Mouse (Mus musculus): ENCODE data around the gene 3425401B19Rik. TPM values are rescaled to one million over a fixed set of nuclear protein-coding genes. Genes with fewer than 3 reads are reported as not detected.

3425401B19Rik gene
- polyA plus RNA-seq, 1 experiment: 0.10 TPM

- 77% methylated on average over 3 of the region's 3 CpGs for WGBS
- no peak for DNase-seq (ENCODE audit: low read depth, low spot score)
Observed at GRCm38 (mm10) chr14:32678565-32678964, 6.5 kb downstream of the 3425401B19Rik start.

- WGBS: 52% methylated on average over 3 of the region's 3 CpGs
- DNase-seq (ENCODE audit: low read depth, low spot score): no peak
Observed at GRCm38 (mm10) chr14:32673178-32673577, 11.9 kb downstream of the 3425401B19Rik start.

DNA sequence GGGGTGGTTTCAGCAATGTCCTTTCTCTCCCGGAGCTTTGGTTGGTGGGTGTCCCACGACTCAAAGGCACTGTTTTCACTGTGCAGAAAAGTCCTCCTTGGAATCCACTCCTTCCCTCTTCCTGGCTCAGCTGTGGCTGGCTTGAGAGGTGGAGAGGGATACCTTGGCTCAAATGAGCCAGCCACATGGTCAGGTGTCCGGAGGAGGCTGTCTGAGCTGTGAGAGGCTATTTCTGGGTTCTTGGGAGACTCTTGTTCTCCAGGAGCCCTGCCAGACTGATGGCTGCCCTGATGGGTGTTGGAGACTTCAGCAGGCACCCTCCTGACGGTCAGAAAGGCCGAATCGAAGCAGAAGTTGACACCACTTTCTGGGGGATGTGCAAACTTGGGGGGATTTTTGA is 22.0 kb downstream of the 3425401B19Rik start:
- WGBS: 86% methylated on average over 6 of the region's 6 CpGs
- DNase-seq (ENCODE audit: low read depth, low spot score): no peak

DNA sequence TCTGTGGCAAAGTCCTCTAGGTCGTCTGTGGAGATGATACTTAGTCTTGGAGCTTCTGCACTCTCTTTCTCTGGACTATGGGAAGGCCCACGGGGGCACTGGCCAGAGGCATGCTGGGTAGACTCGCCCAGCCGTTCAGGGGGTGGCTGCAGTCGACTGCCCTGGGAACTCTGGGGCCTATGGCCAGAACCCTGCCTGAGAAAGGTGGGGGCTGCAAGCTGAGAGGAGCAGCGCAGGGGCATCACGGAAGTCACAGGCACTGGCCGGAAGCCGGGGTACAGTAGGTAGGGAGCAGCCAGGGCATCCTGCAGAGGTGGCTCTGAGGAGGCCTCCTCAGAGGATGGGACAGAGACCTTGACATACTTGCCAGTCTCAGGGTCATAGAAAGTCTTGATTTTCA is 25.3 kb downstream of the 3425401B19Rik start:
- 74% methylated on average over 9 of the region's 9 CpGs for WGBS
- no peak for DNase-seq (ENCODE audit: low read depth, low spot score)

- 81% methylated on average over 2 of the region's 2 CpGs for WGBS
- no peak for DNase-seq (ENCODE audit: low read depth, low spot score)
Observed at GRCm38 (mm10) chr14:32638485-32638884, 46.6 kb downstream of the 3425401B19Rik start.

GRCm38 (mm10) chr14:32634015-32634682 is 50.9 kb downstream of the 3425401B19Rik start:
- WGBS: 23% methylated on average over 11 of the region's 11 CpGs
- DNase-seq (ENCODE audit: low read depth, low spot score): no peak

DNA sequence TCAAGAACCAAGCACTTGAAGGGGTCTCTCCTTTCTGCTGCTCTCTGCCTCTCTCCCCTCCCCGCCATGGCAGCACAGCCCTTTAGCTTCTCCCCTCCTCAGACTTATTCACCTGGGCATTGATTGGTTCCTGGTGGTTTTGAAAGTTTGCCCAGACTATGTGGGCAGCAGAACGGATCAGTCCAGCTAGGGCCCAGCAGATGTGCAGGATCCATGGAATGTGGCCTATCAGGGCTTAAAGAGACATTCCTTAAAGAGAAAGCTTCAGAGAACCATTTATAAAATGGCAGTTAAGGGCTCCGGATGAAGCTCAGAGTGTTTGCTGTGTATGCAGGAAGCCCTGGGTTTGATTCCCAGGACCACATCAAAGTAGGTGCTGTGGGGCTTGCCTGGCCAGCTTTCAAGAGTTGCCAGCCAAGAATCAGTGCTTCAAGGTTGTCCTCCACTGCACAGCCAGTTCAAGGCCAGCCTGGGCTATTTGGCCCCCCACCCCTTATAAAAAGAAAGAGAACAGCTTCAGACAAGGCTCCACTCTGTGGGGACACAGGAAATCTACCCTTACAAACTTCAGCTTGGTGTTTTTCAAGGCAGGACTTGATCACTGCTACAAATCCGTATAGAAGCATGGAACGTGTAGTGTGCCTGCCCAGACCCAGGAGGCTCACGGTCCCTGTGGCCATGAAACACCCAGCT is 52.0 kb downstream of the 3425401B19Rik start:
- 72% methylated on average over 6 of the region's 6 CpGs for WGBS

DNA sequence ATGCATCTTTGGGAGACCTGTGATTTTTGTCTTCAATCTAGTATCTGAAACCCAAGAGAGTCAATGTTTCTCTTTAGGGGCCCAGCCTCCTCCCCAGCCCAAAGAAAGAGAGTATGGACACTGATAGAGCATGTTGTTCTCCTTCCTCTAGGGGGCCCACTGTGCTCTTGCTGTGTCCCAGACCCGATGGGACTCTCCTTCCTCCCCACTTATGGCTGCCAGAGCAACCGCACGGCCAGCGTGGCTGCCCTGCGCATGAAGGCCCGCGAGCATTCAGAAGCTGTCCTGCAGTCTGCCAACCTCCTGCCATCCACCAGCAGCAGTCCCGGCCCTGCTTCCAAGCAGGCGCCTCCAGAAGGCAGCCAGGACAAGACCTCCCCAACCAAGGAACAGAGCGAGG is 56.5 kb downstream of the 3425401B19Rik start:
- no peak for DNase-seq (ENCODE audit: low read depth, low spot score)
- 52% methylated on average over 10 of the region's 10 CpGs for WGBS

More for the DNA sequence above, 52.0 kb downstream of the 3425401B19Rik start:
- DNase-seq (ENCODE audit: low read depth, low spot score): no peak

GRCm38 (mm10) chr14:32627271-32627670 is 57.8 kb downstream of the 3425401B19Rik start:
- 40% methylated on average over 2 of the region's 2 CpGs for WGBS
- no peak for DNase-seq (ENCODE audit: low read depth, low spot score)

DNA sequence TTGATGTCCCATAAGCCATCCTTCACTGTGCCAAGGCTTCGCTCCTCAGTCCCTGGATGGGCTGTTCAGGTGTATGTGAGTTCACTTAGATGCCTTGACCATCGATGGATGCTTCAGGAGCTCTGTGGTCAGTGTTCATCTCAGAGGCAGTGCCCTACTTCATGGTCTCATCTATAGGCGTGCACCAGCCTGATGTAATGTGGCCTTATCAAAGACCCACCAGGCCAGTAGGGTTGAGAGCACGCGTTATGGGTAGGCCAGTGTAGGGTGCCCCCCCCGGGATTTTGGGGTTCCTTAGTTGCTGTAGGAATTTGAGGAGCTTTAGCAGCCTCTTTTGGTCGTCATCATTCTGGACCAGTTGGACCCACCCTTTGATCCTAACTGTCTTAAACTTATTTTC is 60.3 kb downstream of the 3425401B19Rik start:
- no peak for DNase-seq (ENCODE audit: low read depth, low spot score)
- WGBS: 91% methylated on average over 7 of the region's 7 CpGs

- DNase-seq (ENCODE audit: low read depth, low spot score): no peak
- WGBS: 72% methylated on average over 3 of the region's 3 CpGs
Observed at GRCm38 (mm10) chr14:32624245-32624644, 60.8 kb downstream of the 3425401B19Rik start.

- no peak for DNase-seq (ENCODE audit: low read depth, low spot score)
- WGBS: 82% methylated on average over 5 of the region's 5 CpGs
Observed at GRCm38 (mm10) chr14:32617253-32617652, 67.8 kb downstream of the 3425401B19Rik start.

DNA sequence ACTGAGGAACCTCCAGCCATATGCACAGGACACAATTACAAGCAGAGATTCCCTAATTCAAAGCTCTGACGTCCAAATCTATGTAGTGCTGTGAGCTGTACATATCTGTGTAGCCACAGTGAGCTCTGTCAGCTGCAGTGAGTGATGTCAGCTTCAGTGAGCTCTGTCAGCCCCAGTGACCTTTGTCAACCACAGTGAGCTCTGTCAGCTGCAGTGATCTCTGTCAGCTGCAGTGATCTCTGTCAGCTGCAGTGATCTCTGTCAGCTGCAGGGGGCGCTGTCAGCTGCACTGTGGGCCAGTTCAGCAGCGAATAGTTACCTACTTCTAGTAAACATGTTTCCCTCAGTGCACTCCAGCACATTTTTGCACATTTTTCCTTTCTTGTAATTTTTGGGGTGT is 75.7 kb downstream of the 3425401B19Rik start:
- DNase-seq (ENCODE audit: low read depth, low spot score): no peak
- WGBS: 16% methylated on average over 3 of the region's 3 CpGs

Other genes starting within 250 kb of the 3425401B19Rik start
- gene Slc18a3, start 220.4 kb downstream of the 3425401B19Rik start, polyA plus RNA-seq (2012; rRNA removed): 0.85 and 1.1 TPM in 2 replicates
- 0.60 and 0.74 TPM in 2 replicates for gene Chat, start 219.3 kb downstream of the 3425401B19Rik start, polyA plus RNA-seq (2012; rRNA removed)
- gene Ercc6, start 171.8 kb downstream of the 3425401B19Rik start, polyA plus RNA-seq (2012; rRNA removed): 3.2 and 6.4 TPM in 2 replicates
- not detected in 2 replicates for gene Prrxl1, start 85.9 kb downstream of the 3425401B19Rik start, polyA plus RNA-seq (2012; rRNA removed)
- 1.2 and 2.4 TPM in 2 replicates for gene Tmem273, start 100.7 kb upstream of the 3425401B19Rik start, polyA plus RNA-seq (2012; rRNA removed)
- gene Fam170b, start 148.7 kb upstream of the 3425401B19Rik start, polyA plus RNA-seq (2012; rRNA removed): not detected in 2 replicates
- gene Vstm4, start 171.5 kb upstream of the 3425401B19Rik start, polyA plus RNA-seq (2012; rRNA removed): 2.9 and 3.4 TPM in 2 replicates